Mouse (Mus musculus): ENCODE results near the gene Pitpnm1. TPM values are rescaled to one million over a fixed set of nuclear protein-coding genes. Genes with fewer than 3 reads are reported as not detected.

Gene Pitpnm1
- polyA plus RNA-seq, 1 experiment from 2014 or later = 26.2 TPM

DNA sequence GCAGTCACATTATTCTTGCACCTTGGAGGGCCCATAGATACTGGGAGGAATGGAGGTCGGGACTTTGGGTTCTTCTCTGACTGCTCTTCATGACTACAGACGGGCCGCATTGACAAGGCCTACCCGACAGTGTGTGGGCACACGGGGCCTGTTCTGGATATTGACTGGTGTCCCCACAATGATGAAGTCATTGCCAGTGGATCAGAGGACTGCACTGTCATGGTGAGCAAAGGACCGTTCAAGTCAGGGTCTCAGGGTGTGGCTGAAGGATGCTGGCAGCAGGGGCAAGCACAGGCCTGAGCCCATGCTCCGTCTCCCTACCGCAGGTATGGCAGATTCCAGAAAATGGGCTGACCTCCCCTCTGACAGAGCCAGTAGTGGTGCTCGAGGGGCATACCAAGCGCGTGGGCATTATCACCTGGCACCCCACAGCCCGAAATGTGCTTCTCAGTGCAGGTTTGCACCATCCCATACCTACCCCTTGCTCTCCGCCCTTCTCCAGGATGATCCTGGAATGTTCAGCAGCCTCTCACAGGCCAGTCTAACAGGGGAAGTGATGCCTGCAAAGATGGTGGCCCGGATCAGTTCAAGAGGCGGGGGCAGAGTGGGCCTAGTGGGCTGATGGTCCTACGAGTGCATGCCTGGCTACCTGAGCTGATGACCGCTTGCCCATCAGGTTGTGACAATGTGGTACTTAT lies 50.1 kb downstream of the Pitpnm1 start:
- no peak overlapping the region for H3K27ac ChIP-seq
- ATAC-seq (ENCODE audit: low FRiP score, low read depth) = no peak
- peaks cover 17% of the 10 kb centered on the region for H3K4me1 ChIP-seq
- peak overlapping the region; percentile 78; the same call in 1 of the 2 replicates for H3K4me3 ChIP-seq
- WGBS = 93% methylated on average over 17 of the region's 17 CpGs
- no peaks in the 10 kb centered on the region for H3K9me3 ChIP-seq
- no peak overlapping the region for H3K9ac ChIP-seq
- H3K4me2 ChIP-seq (replicated peaks) = peak overlapping the region; percentile 72
- no peaks in the 10 kb centered on the region for H3K27me3 ChIP-seq (replicated peaks)
- peaks cover 41% of the 10 kb centered on the region for H3K36me3 ChIP-seq

GRCm38 (mm10) chr19:4150567-4151487 lies 51.0 kb downstream of the Pitpnm1 start:
- Histone ChIP-seq H3K4me3 (no peak overlapping the region), H3K9me3 (no peaks in the 10 kb centered on the region), H3K27ac (no peak overlapping the region), H3K4me1 (peaks cover 17% of the 10 kb centered on the region), H3K27me3 (replicated peaks) (no peaks in the 10 kb centered on the region), H3K9ac (no peak overlapping the region), H3K4me2 (replicated peaks) (no peak overlapping the region), H3K36me3 (peaks cover 42% of the 10 kb centered on the region)
- no peak for ATAC-seq (ENCODE audit: low FRiP score, low read depth)
- WGBS = 91% methylated on average over 22 of the region's 22 CpGs

- no peak overlapping the region for H3K27ac ChIP-seq
- peaks cover 49% of the 10 kb centered on the region for H3K36me3 ChIP-seq
- H3K27me3 ChIP-seq (replicated peaks) = no peaks in the 10 kb centered on the region
- no peak for ATAC-seq (ENCODE audit: low FRiP score, low read depth)
- no peak overlapping the region for H3K4me3 ChIP-seq
- WGBS = 67% methylated on average over 5 of the region's 5 CpGs
- peaks cover 17% of the 10 kb centered on the region for H3K4me1 ChIP-seq
- no peak overlapping the region for H3K4me2 ChIP-seq (replicated peaks)
- H3K9me3 ChIP-seq = no peaks in the 10 kb centered on the region
- no peak overlapping the region for H3K9ac ChIP-seq
Observed at GRCm38 (mm10) chr19:4151488-4151860, 51.7 kb downstream of the Pitpnm1 start.

- Histone ChIP-seq H3K27me3 (replicated peaks) (no peaks in the 10 kb centered on the region), H3K36me3 (peaks cover 53% of the 10 kb centered on the region), H3K4me1 (peaks cover 17% of the 10 kb centered on the region), H3K9ac (no peak overlapping the region), H3K9me3 (no peaks in the 10 kb centered on the region), H3K27ac (no peak overlapping the region), H3K4me2 (replicated peaks) (no peak overlapping the region), H3K4me3 (no peak overlapping the region)
- 87% methylated on average over 5 of the region's 5 CpGs for WGBS
- no peak for ATAC-seq (ENCODE audit: low FRiP score, low read depth)
Observed at GRCm38 (mm10) chr19:4151898-4152297, 52.1 kb downstream of the Pitpnm1 start.

DNA sequence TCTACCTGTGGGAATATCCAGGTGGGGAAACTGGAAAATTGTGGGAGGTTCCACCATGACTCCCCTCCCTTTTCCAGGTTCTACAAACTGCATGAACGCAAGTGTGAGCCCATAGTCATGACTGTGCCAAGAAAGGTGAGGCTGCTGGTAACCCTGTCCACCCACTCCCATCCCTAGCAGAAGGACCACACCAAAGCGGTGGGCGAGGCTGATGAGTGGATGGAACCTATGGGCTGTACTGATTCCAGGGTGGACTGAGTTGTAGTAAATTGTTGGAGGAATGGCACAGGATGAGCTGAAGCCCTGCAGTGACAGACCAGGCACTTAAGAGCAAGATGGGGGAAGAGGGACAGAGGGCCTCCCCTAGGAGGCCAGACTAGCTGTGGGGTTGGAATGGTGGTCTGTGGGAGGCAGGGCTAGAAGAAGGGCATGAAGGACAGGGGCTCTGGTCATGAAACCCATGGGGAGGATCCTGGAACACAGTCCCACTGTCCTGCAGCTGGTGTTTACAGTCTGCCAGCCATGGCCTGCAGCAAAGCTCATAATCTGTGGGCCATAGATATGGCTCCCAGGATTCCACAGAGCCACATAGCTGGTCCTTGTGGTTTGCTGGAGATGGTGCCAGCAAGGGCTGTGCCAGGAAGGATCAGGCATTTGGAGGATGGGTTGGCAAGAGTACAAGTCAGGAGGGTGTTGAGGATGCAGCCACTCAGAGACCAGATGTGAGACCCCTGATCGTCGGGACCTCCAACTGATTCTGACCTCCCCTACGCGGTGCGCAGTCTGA lies 52.8 kb downstream of the Pitpnm1 start:
- Histone ChIP-seq H3K9ac (no peak overlapping the region), H3K4me3 (no peak overlapping the region), H3K27me3 (replicated peaks) (no peaks in the 10 kb centered on the region), H3K36me3 (peaks cover 60% of the 10 kb centered on the region), H3K4me1 (peaks cover 16% of the 10 kb centered on the region), H3K27ac (no peak overlapping the region), H3K4me2 (replicated peaks) (no peak overlapping the region), H3K9me3 (no peaks in the 10 kb centered on the region)
- ATAC-seq (ENCODE audit: low FRiP score, low read depth) = no peak
- WGBS = 91% methylated on average over 8 of the region's 8 CpGs

GRCm38 (mm10) chr19:4153232-4153654 lies 53.4 kb downstream of the Pitpnm1 start, which contains the start of gene Ptprcap:
TSS of gene Ptprcap (plus strand) at chr19:4153604.
- no peaks in the 10 kb centered on the region for H3K9me3 ChIP-seq
- no peak within 1 kb of the TSS for H3K4me2 ChIP-seq (replicated peaks)
- peaks cover 66% of the 10 kb centered on the region for H3K36me3 ChIP-seq
- no peaks in the 10 kb centered on the region for H3K27me3 ChIP-seq (replicated peaks)
- no peak for ATAC-seq (ENCODE audit: low FRiP score, low read depth)
- 0 out of 2 replicates have a peak within 1 kb of the TSS, but pooled peaks have one; percentile 3 for H3K9ac ChIP-seq
- H3K4me1 ChIP-seq = peaks cover 10% of the 10 kb centered on the region
- H3K4me3 ChIP-seq = no peak within 1 kb of the TSS
- 79% methylated on average over 11 of the region's 11 CpGs for whole genome bisulfite sequencing
- H3K27ac ChIP-seq = no peak within 1 kb of the TSS

DNA sequence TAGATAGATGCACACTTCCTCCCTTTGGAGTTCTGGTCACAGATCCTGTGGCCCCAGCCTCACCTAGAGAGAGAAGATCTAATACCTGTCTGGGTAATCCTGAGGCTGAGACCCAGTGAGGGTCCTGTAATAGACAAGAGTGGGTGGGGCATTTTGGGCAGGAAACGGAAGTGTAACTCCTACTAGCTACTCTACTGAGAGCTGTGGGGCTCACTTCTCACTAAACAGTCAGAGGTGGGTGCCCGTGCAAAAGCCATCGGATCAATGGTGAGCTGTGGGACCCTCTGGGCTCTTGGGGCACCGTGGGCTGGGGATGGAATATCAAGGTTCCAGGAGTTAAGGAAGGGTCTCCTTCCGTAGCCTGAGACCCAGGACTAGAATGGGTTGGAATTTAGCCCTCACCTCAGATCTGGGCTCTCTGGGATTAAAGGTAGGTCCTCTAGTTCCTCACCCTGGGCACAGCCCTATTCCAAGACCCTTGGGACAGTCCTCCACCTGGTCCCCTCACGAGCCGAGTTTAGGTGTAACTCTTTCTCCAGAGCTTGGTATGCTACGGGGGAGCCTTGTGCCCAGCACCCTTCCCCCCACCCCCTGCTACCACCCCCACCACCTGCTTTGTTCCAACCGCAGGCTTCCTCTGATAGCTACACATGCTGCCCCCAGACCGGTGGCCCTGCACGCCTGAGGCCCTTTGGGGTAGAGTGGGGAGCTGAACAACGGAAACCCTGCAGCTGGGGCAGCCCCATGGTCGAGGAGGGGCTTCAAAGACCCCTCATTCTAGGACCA lies 54.8 kb downstream of the Pitpnm1 start:
- no peaks in the 10 kb centered on the region for H3K27me3 ChIP-seq (replicated peaks)
- WGBS = 78% methylated on average over 13 of the region's 13 CpGs
- no peak overlapping the region for H3K27ac ChIP-seq
- H3K36me3 ChIP-seq = peaks cover 80% of the 10 kb centered on the region
- peaks cover 1% of the 10 kb centered on the region; the same call in 1 of the 2 replicates for H3K4me1 ChIP-seq
- H3K9me3 ChIP-seq = no peaks in the 10 kb centered on the region
- ATAC-seq (ENCODE audit: low FRiP score, low read depth) = no peak
- no peak overlapping the region for H3K4me3 ChIP-seq
- no peak overlapping the region for H3K4me2 ChIP-seq (replicated peaks)
- H3K9ac ChIP-seq = no peak overlapping the region

DNA sequence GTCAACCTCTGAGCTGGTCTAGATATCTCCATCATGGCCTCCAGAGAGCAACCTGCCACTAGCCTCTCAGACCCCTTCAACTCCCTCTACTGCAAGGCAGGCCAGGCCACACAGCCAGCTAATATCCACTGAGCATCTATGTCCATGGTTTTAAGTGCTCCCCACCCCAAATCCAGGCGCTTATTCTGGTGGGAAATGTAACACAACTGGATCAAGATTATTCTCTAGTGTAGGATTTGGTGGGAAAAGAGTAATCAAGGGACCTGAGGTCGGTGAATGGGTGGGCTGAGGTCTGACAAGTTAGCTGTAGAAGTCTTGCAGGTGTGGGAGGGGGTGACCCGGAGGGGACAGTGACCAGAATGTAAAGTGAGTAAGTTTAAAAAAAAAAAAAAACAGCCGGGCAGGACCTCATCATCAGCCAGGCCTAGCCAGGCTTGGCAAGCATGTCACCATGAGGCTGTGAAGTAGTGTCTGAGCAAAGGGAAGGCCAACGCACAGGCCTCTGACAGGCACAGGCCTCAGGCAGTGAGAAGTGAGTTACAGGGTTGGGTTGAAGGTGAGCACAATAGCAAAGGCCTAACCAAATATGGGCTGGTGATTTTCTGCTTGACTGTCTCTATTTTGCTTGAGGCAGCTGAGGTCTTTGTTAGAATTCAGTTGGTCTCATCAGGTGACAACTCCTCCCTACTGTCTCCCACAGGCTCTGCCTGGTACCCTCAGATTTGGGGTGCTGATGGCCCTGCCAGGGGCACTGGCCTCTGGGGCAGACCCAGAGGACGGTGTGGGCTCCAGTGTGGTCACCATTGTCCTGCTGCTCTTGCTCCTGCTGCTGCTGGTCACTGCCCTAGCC lies 55.6 kb downstream of the Pitpnm1 start:
- ATAC-seq (ENCODE audit: low FRiP score, low read depth) = no peak
- Histone ChIP-seq H3K36me3 (peaks cover 78% of the 10 kb centered on the region), H3K27me3 (replicated peaks) (no peaks in the 10 kb centered on the region), H3K9me3 (no peaks in the 10 kb centered on the region), H3K4me3 (no peak overlapping the region; the same call in 1 of the 2 replicates), H3K4me1 (no peaks in the 10 kb centered on the region), H3K27ac (no peak overlapping the region; the same call in 1 of the 2 replicates), H3K4me2 (replicated peaks) (no peak overlapping the region), H3K9ac (0 out of 2 replicates have a peak overlapping the region, but pooled peaks have one; percentile 13)
- 72% methylated on average over 6 of the region's 6 CpGs for WGBS

- H3K36me3 ChIP-seq = peaks cover 77% of the 10 kb centered on the region
- no peaks in the 10 kb centered on the region for H3K4me1 ChIP-seq
- no peaks in the 10 kb centered on the region for H3K27me3 ChIP-seq (replicated peaks)
- no peak for ATAC-seq (ENCODE audit: low FRiP score, low read depth)
- no peaks in the 10 kb centered on the region for H3K9me3 ChIP-seq
- no peak overlapping the region for H3K4me2 ChIP-seq (replicated peaks)
- no peak overlapping the region; the same call in 1 of the 2 replicates for H3K4me3 ChIP-seq
- 0 out of 2 replicates have a peak overlapping the region, but pooled peaks have one; percentile 13 for H3K9ac ChIP-seq
- WGBS = 77% methylated on average over 20 of the region's 20 CpGs
- H3K27ac ChIP-seq = no peak overlapping the region; the same call in 1 of the 2 replicates
Observed at GRCm38 (mm10) chr19:4156073-4156579, 56.3 kb downstream of the Pitpnm1 start.

GRCm38 (mm10) chr19:4156771-4157170 lies 57.0 kb downstream of the Pitpnm1 start:
- H3K4me1 ChIP-seq = no peaks in the 10 kb centered on the region
- H3K9ac ChIP-seq = no peak overlapping the region
- WGBS = 89% methylated on average over 12 of the region's 12 CpGs
- no peak overlapping the region for H3K4me3 ChIP-seq
- no peak for ATAC-seq (ENCODE audit: low FRiP score, low read depth)
- peaks cover 75% of the 10 kb centered on the region for H3K36me3 ChIP-seq
- H3K4me2 ChIP-seq (replicated peaks) = no peak overlapping the region
- H3K27ac ChIP-seq = no peak overlapping the region
- no peaks in the 10 kb centered on the region for H3K9me3 ChIP-seq
- H3K27me3 ChIP-seq (replicated peaks) = no peaks in the 10 kb centered on the region

All from neural tube, embryonic 12.5 days (tissue).